Mouse (Mus musculus): ENCODE measurements around the gene Glrp1.

DNA sequence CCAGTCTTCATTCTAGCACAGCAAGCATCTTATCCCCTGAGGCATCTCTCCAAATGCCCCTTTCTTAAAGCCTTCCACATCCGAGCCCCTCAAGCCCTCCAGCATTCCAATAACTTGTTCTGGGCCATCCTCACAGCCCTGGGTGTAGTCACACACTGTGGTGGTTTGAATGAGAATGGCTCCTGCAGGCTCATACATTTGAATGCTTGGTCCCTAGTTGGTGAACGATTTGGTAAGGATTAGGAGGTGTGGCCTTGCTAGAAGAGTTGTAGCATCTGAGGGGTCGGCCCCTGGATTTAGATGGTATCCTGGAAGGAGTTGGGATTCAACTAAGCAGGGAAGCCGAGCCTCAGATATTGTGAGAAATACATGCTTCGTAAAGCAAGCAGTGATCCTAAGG lies 42.0 kb downstream of the Glrp1 start:
- TF ChIP-seq CTCF (conservative IDR thresholded peaks at IDR 0.05; ENCODE audit: low read length), result no peak
- TF ChIP-seq NANOG (IDR thresholded peaks at IDR 0.05; ENCODE audit: borderline replicate concordance, low read length), result no peak
